Mouse (Mus musculus) CH12.LX (cell line): ENCODE data around the gene Ado. TPM values are rescaled to one million over a fixed set of nuclear protein-coding genes. Genes with fewer than 3 reads are reported as not detected.

ENCODE experiments used
- DNase-seq: peaks from one replicate; pipeline ENCODE4 v3.0.0-alpha.2; 2013; ENCODE audit errors: extremely low read depth
- H3K27ac ChIP-seq: 2 replicates; pipeline ENCODE4 v1.5.1; 2012; ENCODE audit warnings: low read depth, mild to moderate bottlenecking, control low read depth, moderate library complexity; ENCODE audit not compliant: insufficient read depth
- H3K27me3 ChIP-seq: replicated peaks from 2 replicates; pipeline ENCODE3; 2012; ENCODE audit warnings: inconsistent platforms
- H3K36me3 ChIP-seq, 2 experiments: replicated peaks in 1 of 2; 2 replicates each; pipeline versions ENCODE3 to v1.6.1; 2012; ENCODE audit warnings: inconsistent platforms in 1 of 2, low read length in 1 of 2, mild to moderate bottlenecking in 1 of 2, mixed read lengths in 1 of 2, moderate library complexity in 1 of 2; ENCODE audit not compliant: control insufficient read depth in 1 of 2, insufficient read depth in 1 of 2
- H3K4me1 ChIP-seq, 2 experiments: 2 replicates each; pipeline ENCODE4 v1.6.1; 2012; ENCODE audit warnings: inconsistent platforms in 1 of 2, moderate library complexity in 1 of 2; ENCODE audit not compliant: insufficient read depth in 2 of 2, control insufficient read depth in 1 of 2
- H3K4me2 ChIP-seq: 2 replicates; pipeline ENCODE4 v1.6.1; 2012; ENCODE audit warnings: low read depth, mild to moderate bottlenecking, control low read depth; ENCODE audit not compliant: poor library complexity, insufficient read depth, severe bottlenecking
- H3K4me3 ChIP-seq, 3 experiments: fragments of 150-350 bp in 1 of 3; sonication (generic) in 1 of 3; replicated peaks in 1 of 3; 2 replicates each; pipeline versions ENCODE3 to v1.5.1; 2011 to 2012; ENCODE audit warnings: low read depth in 2 of 3, low read length in 2 of 3, mild to moderate bottlenecking in 2 of 3, moderate library complexity in 2 of 3, control low read depth in 1 of 3, improper control_type of control experiment in 1 of 3, inconsistent platforms in 1 of 3, mixed read lengths in 1 of 3; ENCODE audit not compliant: poor library complexity in 1 of 3
- H3K79me2 ChIP-seq: replicated peaks from 2 replicates; pipeline ENCODE4 v1.6.1; 2012; ENCODE audit warnings: mild to moderate bottlenecking, moderate library complexity; ENCODE audit not compliant: control insufficient read depth, poor library complexity, insufficient read depth, severe bottlenecking; ENCODE audit errors: extremely low read depth
- H3K9ac ChIP-seq: 2 replicates; pipeline ENCODE4 v1.6.1; 2012; ENCODE audit warnings: low read depth, mild to moderate bottlenecking, control low read depth, moderate library complexity; ENCODE audit not compliant: insufficient read depth
- H3K9me3 ChIP-seq: replicated peaks from 2 replicates; pipeline ENCODE3; 2012; ENCODE audit warnings: low read length, inconsistent platforms, mixed read lengths
- BHLHE40 ChIP-seq: IDR thresholded peaks from 2 replicates; pipeline ENCODE4 v1.6.1; 2011; ENCODE audit warnings: mild to moderate bottlenecking, low read depth, low read length, improper control_type of control experiment
- CHD1 ChIP-seq: IDR thresholded peaks from 2 replicates; pipeline ENCODE4 v1.6.1; 2012; ENCODE audit warnings: low read depth, low read length, improper control_type of control experiment, inconsistent platforms
- CHD2 ChIP-seq: IDR thresholded peaks from 2 replicates; pipeline ENCODE4 v1.6.1; 2011; ENCODE audit warnings: low read length, improper control_type of control experiment
- CTCF ChIP-seq, 2 experiments: IDR thresholded peaks in 1 of 2; conservative IDR thresholded peaks in 1 of 2; 2 replicates each; pipeline ENCODE4 v1.5.1; 2011 to 2012; ENCODE audit warnings: low read depth in 2 of 2, low read length in 2 of 2, improper control_type of control experiment in 1 of 2, inconsistent platforms in 1 of 2, mild to moderate bottlenecking in 1 of 2, moderate library complexity in 1 of 2
- E2F4 ChIP-seq: IDR thresholded peaks from 2 replicates; pipeline ENCODE4 v1.6.1; 2011; ENCODE audit warnings: low read depth, low read length, improper control_type of control experiment; ENCODE audit not compliant: insufficient replicate concordance
- ELF1 ChIP-seq: IDR thresholded peaks from 2 replicates; pipeline ENCODE4 v1.6.1; 2014; ENCODE audit warnings: low read depth, mild to moderate bottlenecking, inconsistent platforms, low read length, improper control_type of control experiment
- EP300 ChIP-seq: IDR thresholded peaks from 2 replicates; pipeline ENCODE4 v1.6.1; 2011; ENCODE audit warnings: low read length, improper control_type of control experiment
- ETS1 ChIP-seq: conservative IDR thresholded peaks from 2 replicates; pipeline ENCODE4 v1.6.1; 2012; ENCODE audit warnings: low read depth, mild to moderate bottlenecking, inconsistent platforms, low read length, improper control_type of control experiment, moderate library complexity
- GABPA ChIP-seq: IDR thresholded peaks from 2 replicates; pipeline ENCODE4 v1.6.1; 2012; ENCODE audit warnings: low read depth, low read length, improper control_type of control experiment, inconsistent platforms; ENCODE audit not compliant: insufficient replicate concordance
- HCFC1 ChIP-seq: IDR thresholded peaks from 2 replicates; pipeline ENCODE4 v1.6.1; 2012; ENCODE audit warnings: low read depth, mild to moderate bottlenecking, inconsistent platforms, low read length, improper control_type of control experiment
- IRF4 ChIP-seq: IDR thresholded peaks from 2 replicates; pipeline ENCODE4 v1.6.1; 2014; ENCODE audit warnings: low read depth, mild to moderate bottlenecking, inconsistent platforms, low read length, improper control_type of control experiment
- JUN ChIP-seq: IDR thresholded peaks from 2 replicates; pipeline ENCODE4 v1.6.1; 2011; ENCODE audit warnings: low read depth, mild to moderate bottlenecking, low read length, improper control_type of control experiment, moderate library complexity; ENCODE audit not compliant: insufficient read depth
- JUND ChIP-seq: conservative IDR thresholded peaks from 2 replicates; pipeline ENCODE4 v1.6.1; 2011; ENCODE audit warnings: low read depth, low read length, improper control_type of control experiment
- KAT2A ChIP-seq: IDR thresholded peaks from 2 replicates; pipeline ENCODE4 v1.6.1; 2012; ENCODE audit warnings: low read length, improper control_type of control experiment, inconsistent platforms; ENCODE audit not compliant: insufficient replicate concordance
- MAFK ChIP-seq: IDR thresholded peaks from 2 replicates; pipeline ENCODE4 v1.6.1; 2011; ENCODE audit warnings: low read length, improper control_type of control experiment; ENCODE audit not compliant: insufficient replicate concordance
- MAX ChIP-seq: IDR thresholded peaks from 2 replicates; pipeline ENCODE4 v1.6.1; 2011; ENCODE audit warnings: low read length, improper control_type of control experiment
- MAZ ChIP-seq: IDR thresholded peaks from 2 replicates; pipeline ENCODE4 v1.6.1; 2012; ENCODE audit warnings: low read depth, mild to moderate bottlenecking, inconsistent platforms, low read length, improper control_type of control experiment, moderate library complexity
- MEF2A ChIP-seq: IDR thresholded peaks from 2 replicates; pipeline ENCODE4 v1.6.1; 2014; ENCODE audit warnings: low read depth, mild to moderate bottlenecking, inconsistent platforms, low read length, improper control_type of control experiment, borderline replicate concordance
- MXI1 ChIP-seq: IDR thresholded peaks from 2 replicates; pipeline ENCODE4 v1.6.1; 2011; ENCODE audit warnings: mild to moderate bottlenecking, low read depth, low read length, improper control_type of control experiment
- MYC ChIP-seq: IDR thresholded peaks from 2 replicates; pipeline ENCODE4 v1.6.1; 2011; ENCODE audit warnings: low read depth, mild to moderate bottlenecking, improper control_type of control experiment, low read length
- NELFE ChIP-seq: IDR thresholded peaks from 2 replicates; pipeline ENCODE4 v1.6.1; 2011; ENCODE audit warnings: low read depth, low read length, improper control_type of control experiment
- NRF1 ChIP-seq: IDR thresholded peaks from 2 replicates; pipeline ENCODE4 v1.6.1; 2014; ENCODE audit warnings: low read depth, mild to moderate bottlenecking, inconsistent platforms, low read length, improper control_type of control experiment, moderate library complexity
- PAX5 ChIP-seq: IDR thresholded peaks from 2 replicates; pipeline ENCODE4 v1.6.1; 2012; ENCODE audit warnings: low read length, inconsistent platforms, mixed read lengths
- POLR2A ChIP-seq: IDR thresholded peaks from 2 replicates; pipeline ENCODE4 v1.6.1; 2011; ENCODE audit warnings: low read depth, mild to moderate bottlenecking, improper control_type of control experiment, low read length
- POLR2AphosphoS2 ChIP-seq: IDR thresholded peaks from 2 replicates; pipeline ENCODE4 v1.6.1; 2011; ENCODE audit warnings: low read depth, low read length, improper control_type of control experiment
- RAD21 ChIP-seq: IDR thresholded peaks from 2 replicates; pipeline ENCODE4 v1.6.1; 2011; ENCODE audit warnings: low read depth, mild to moderate bottlenecking, low read length, improper control_type of control experiment, moderate library complexity
- RCOR1 ChIP-seq: conservative IDR thresholded peaks from 2 replicates; pipeline ENCODE4 v1.6.1; 2012; ENCODE audit warnings: low read depth, mild to moderate bottlenecking, inconsistent platforms, low read length, improper control_type of control experiment
- SIN3A ChIP-seq: IDR thresholded peaks from 2 replicates; pipeline ENCODE4 v1.6.1; 2012; ENCODE audit warnings: low read length, improper control_type of control experiment, inconsistent platforms
- SMC3 ChIP-seq: IDR thresholded peaks from 2 replicates; pipeline ENCODE4 v1.6.1; 2011; ENCODE audit warnings: low read depth, low read length, improper control_type of control experiment
- TBP ChIP-seq: conservative IDR thresholded peaks from 2 replicates; pipeline ENCODE4 v1.6.1; 2011; ENCODE audit warnings: low read depth, low read length, improper control_type of control experiment
- TCF12 ChIP-seq: IDR thresholded peaks from 2 replicates; pipeline ENCODE4 v1.6.1; 2014; ENCODE audit warnings: low read depth, mild to moderate bottlenecking, inconsistent platforms, low read length, improper control_type of control experiment
- UBTF ChIP-seq: IDR thresholded peaks from 2 replicates; pipeline ENCODE4 v1.6.1; 2012; ENCODE audit warnings: low read depth, mild to moderate bottlenecking, inconsistent platforms, low read length, improper control_type of control experiment, moderate library complexity
- USF1 ChIP-seq: IDR thresholded peaks from 2 replicates; pipeline ENCODE4 v1.6.1; 2014; ENCODE audit warnings: low read depth, mild to moderate bottlenecking, inconsistent platforms, low read length, improper control_type of control experiment
- USF2 ChIP-seq: conservative IDR thresholded peaks from 2 replicates; pipeline ENCODE4 v1.6.1; 2011; ENCODE audit warnings: low read depth, low read length, improper control_type of control experiment
- ZC3H11A ChIP-seq: IDR thresholded peaks from 2 replicates; pipeline ENCODE4 v1.6.1; 2012; ENCODE audit warnings: low read depth, mild to moderate bottlenecking, inconsistent platforms, low read length, improper control_type of control experiment
- ZKSCAN1 ChIP-seq: IDR thresholded peaks from 2 replicates; pipeline ENCODE4 v1.6.1; 2012; ENCODE audit warnings: low read depth, inconsistent platforms, low read length, improper control_type of control experiment, borderline replicate concordance
- ZMIZ1 ChIP-seq: IDR thresholded peaks from 2 replicates; pipeline ENCODE4 v1.6.1; 2012; ENCODE audit warnings: low read depth, mild to moderate bottlenecking, inconsistent platforms, low read length, improper control_type of control experiment
- ZNF384 ChIP-seq: IDR thresholded peaks from 2 replicates; pipeline ENCODE4 v1.6.1; 2012; ENCODE audit warnings: low read depth, low read length, improper control_type of control experiment, inconsistent platforms
- dilution Hi-C: fragments of 300-500 bp; cut with MboI; formaldehyde crosslinking; loops from 2 replicates; pipeline ENCODE4 v1.14.3; 2020; ENCODE audit warnings: low sequenced_read_pairs; ENCODE audit not compliant: extremely low pct_unique_long_range_greater_than_20kb, extremely low pct_ligation_motif_present
- in situ Hi-C: fragments of 300-500 bp; cut with MboI; formaldehyde crosslinking; loops from 3 replicates; pipeline ENCODE4 v1.14.3; 2019; ENCODE audit warnings: low sequenced_read_pairs, low pct_ligation_motif_present, low pct_unique_long_range_greater_than_20kb, mixed read lengths
- polyA plus RNA-seq: library from polyadenylated mRNA; unstranded; fragments of >175 nt; gene quantifications from 2 replicates; pipeline ENCODE4 v1.2.1, GENCODE M21; 2012; ENCODE audit warnings: low read depth; ENCODE audit not compliant: insufficient read length
- total RNA-seq, 2 experiments: library from RNA; depleted of rRNA; stranded (reverse); fragments of 300-350 nt in 1 of 2; fragments of >200 nt in 1 of 2; gene quantifications; 2 replicates each; pipeline ENCODE4 v1.2.3; 2012 to 2014

Ado gene
- total and polyA plus RNA-seq, 3 experiments, result 10.3 to 14.8 (median 12.3) TPM

GRCm38 (mm10) chr10:67497144-67497892, 51.4 kb downstream of the Ado start:
- no peaks in the 10 kb centered on the region for H3K27me3 ChIP-seq
- dilution Hi-C loops, result no loop called here
- H3K27ac ChIP-seq, result no peak overlapping the region
- peak; percentile 72 for DNase-seq
- peak overlapping the region; percentile 81 for H3K4me2 ChIP-seq
- TF ChIP-seq GABPA (no peak), ELF1 (no peak), MAFK (no peak), CHD1 (no peak), CHD2 (no peak), SMC3 (no peak), ZC3H11A (no peak), MAZ (no peak), USF2 (no peak), MAX (peak; percentile 69), SIN3A (no peak), EP300 (peak; percentile 64), CTCF (conservative IDR thresholded peaks at IDR 0.05 in 1 of 2, IDR thresholded peaks at IDR 0.05 in 1 of 2; ENCODE audit: low read depth in 2 of 2, low read length in 2 of 2) (no peak), RCOR1 (no peak), ETS1 (peak; percentile 65), E2F4 (no peak), MYC (no peak), ZMIZ1 (no peak), JUN (0 out of 2 replicates have a peak, but pooled peaks have one; percentile 35), HCFC1 (no peak), NRF1 (no peak), TBP (no peak), JUND (no peak; the same call in 1 of the 2 replicates), ZNF384 (peak; percentile 79), ZKSCAN1 (no peak), POLR2AphosphoS2 (no peak), POLR2A (no peak), BHLHE40 (peak; percentile 70), USF1 (no peak), TCF12 (peak; percentile 42; the same call in 1 of the 2 replicates), KAT2A (no peak), MXI1 (peak; percentile 33; the same call in 1 of the 2 replicates), RAD21 (no peak), IRF4 (peak; percentile 54; the same call in 1 of the 2 replicates), PAX5 (no peak), NELFE (no peak), UBTF (no peak), MEF2A (0 out of 2 replicates have a peak, but pooled peaks have one; percentile 16)
- in situ Hi-C loops, result no loop called here
- H3K4me1 ChIP-seq, result peaks cover 6 to 32% of the 10 kb centered on the region in 2 experiments; a peak in 3 of 4 replicates
- no peak overlapping the region for H3K4me3 ChIP-seq
- peak overlapping the region; percentile 51 for H3K9ac ChIP-seq
- H3K79me2 ChIP-seq, result no peaks in the 10 kb centered on the region
- no peaks in the 10 kb centered on the region for H3K36me3 ChIP-seq
- H3K9me3 ChIP-seq, result no peaks in the 10 kb centered on the region
